Mouse (Mus musculus) myocyte (in vitro differentiated cells): ENCODE data around the gene Tha1. TPM values are rescaled to one million over a fixed set of nuclear protein-coding genes. Genes with fewer than 3 reads are reported as not detected.

Experiments
- H3K27me3 ChIP-seq: one replicate; pipeline ENCODE4 v1.6.1; 2011; ENCODE audit not compliant: control insufficient read depth, insufficient read depth, insufficient read length
- H3K36me3 ChIP-seq: one replicate; pipeline ENCODE4 v1.6.1; 2011; ENCODE audit not compliant: control insufficient read depth, insufficient read depth
- H3K4me2 ChIP-seq: one replicate; pipeline ENCODE4 v1.6.1; 2011; ENCODE audit warnings: low read depth, control low read depth
- H3K4me3 ChIP-seq: one replicate; pipeline ENCODE4 v1.5.1; 2011; ENCODE audit warnings: mild to moderate bottlenecking, control low read depth, moderate library complexity
- H3K79me2 ChIP-seq: one replicate; pipeline ENCODE4 v1.6.1; 2011; ENCODE audit not compliant: control insufficient read depth, insufficient read depth
- H3ac ChIP-seq: one replicate; pipeline ENCODE4 v1.6.1; 2011; ENCODE audit not compliant: control insufficient read depth, insufficient read length
- CEBPB ChIP-seq: IDR thresholded peaks from 2 replicates; pipeline ENCODE4 v1.6.1; 2011; ENCODE audit warnings: mild to moderate bottlenecking, moderate library complexity; ENCODE audit not compliant: poor library complexity, insufficient read depth, severe bottlenecking
- E2F4 ChIP-seq: IDR thresholded peaks from one replicate; pipeline ENCODE4 v1.6.1; 2011; ENCODE audit warnings: mild to moderate bottlenecking, control low read depth, moderate library complexity; ENCODE audit not compliant: insufficient read depth
- MAX ChIP-seq: IDR thresholded peaks from one replicate; pipeline ENCODE4 v1.6.1; 2011; ENCODE audit warnings: low read depth, mild to moderate bottlenecking, control low read depth
- MYOD1 ChIP-seq, 3 experiments: IDR thresholded peaks; one replicate each; pipeline ENCODE4 v1.6.1; 2011; ENCODE audit warnings: control low read depth in 2 of 3, low read depth in 2 of 3, mild to moderate bottlenecking in 2 of 3, moderate library complexity in 1 of 3; ENCODE audit not compliant: insufficient read length in 2 of 3, control insufficient read depth in 1 of 3
- MYOG ChIP-seq, 3 experiments: IDR thresholded peaks; one replicate each; pipeline ENCODE4 v1.6.1; 2011; ENCODE audit warnings: control low read depth in 2 of 3, low read depth in 2 of 3, mild to moderate bottlenecking in 2 of 3; ENCODE audit not compliant: insufficient read length in 2 of 3, control insufficient read depth in 1 of 3, insufficient read depth in 1 of 3
- POLR2A ChIP-seq: IDR thresholded peaks from one replicate; pipeline ENCODE4 v1.6.1; 2011; ENCODE audit warnings: low read depth, mild to moderate bottlenecking, control low read depth, moderate library complexity; ENCODE audit not compliant: insufficient read length
- POLR2AphosphoS2 ChIP-seq: IDR thresholded peaks from one replicate; pipeline ENCODE4 v1.6.1; 2011; ENCODE audit warnings: low read depth, control low read depth; ENCODE audit not compliant: insufficient read length
- REST ChIP-seq: IDR thresholded peaks from one replicate; pipeline ENCODE4 v1.6.1; 2011; ENCODE audit warnings: mild to moderate bottlenecking, control low read depth, moderate library complexity; ENCODE audit not compliant: insufficient read depth, insufficient read length
- SRF ChIP-seq: IDR thresholded peaks from one replicate; pipeline ENCODE4 v1.6.1; 2011; ENCODE audit warnings: low read depth; ENCODE audit not compliant: control insufficient read depth, insufficient read length
- TCF12 ChIP-seq: IDR thresholded peaks from one replicate; pipeline ENCODE4 v1.6.1; 2011; ENCODE audit warnings: mild to moderate bottlenecking, control low read depth; ENCODE audit not compliant: poor library complexity, insufficient read depth, severe bottlenecking
- TCF3 ChIP-seq: IDR thresholded peaks from one replicate; pipeline ENCODE4 v1.6.1; 2011; ENCODE audit warnings: low read depth, control low read depth; ENCODE audit not compliant: insufficient read length
- USF1 ChIP-seq: IDR thresholded peaks from one replicate; pipeline ENCODE4 v1.6.1; 2011; ENCODE audit warnings: low read depth, mild to moderate bottlenecking, control low read depth, moderate library complexity
- polyA plus RNA-seq: library from polyadenylated mRNA; unstranded; fragments of >200 nt; fragmentation: generic; extraction: Trizol; gene quantifications from one replicate; pipeline ENCODE4 v1.2.1, GENCODE M21; 2012; ENCODE audit warnings: missing spikeins

The Tha1 gene
- polyA plus RNA-seq, 1 experiment: 2.5 TPM

DNA sequence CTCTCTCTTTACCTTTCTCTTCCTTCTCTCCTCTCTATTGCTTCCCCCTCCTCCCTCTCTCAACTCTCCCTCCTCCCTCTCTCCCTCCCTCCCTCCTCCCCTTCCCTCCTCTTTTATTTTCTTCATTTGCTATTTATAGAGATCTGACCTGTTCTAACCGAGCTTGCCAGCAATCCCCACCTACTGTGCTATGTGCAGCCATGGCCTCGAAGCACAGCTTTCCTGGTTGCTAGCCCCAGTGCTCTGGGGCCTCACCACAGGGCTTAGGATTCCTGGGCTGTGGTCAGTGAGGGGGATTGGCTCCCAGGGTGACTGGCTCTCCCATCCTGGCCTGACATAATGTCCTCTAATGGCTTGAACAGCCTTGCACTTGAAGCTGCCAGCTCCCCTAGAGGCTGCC, 23.3 kb upstream of the Tha1 start:
- no peaks in the 10 kb centered on the region for H3K79me2 ChIP-seq
- no peaks in the 10 kb centered on the region for H3K27me3 ChIP-seq
- H3K4me2 ChIP-seq: no peak overlapping the region
- TF ChIP-seq USF1 (no peak), TCF12 (no peak), CEBPB (no peak), POLR2AphosphoS2 (no peak), TCF3 (no peak), E2F4 (no peak), SRF (no peak), MAX (no peak), MYOG (IDR thresholded peaks at IDR 0.05; ENCODE audit: control insufficient read depth in 1 of 3, insufficient read depth in 1 of 3, insufficient read length in 2 of 3, low read depth in 2 of 3) (no peak)
- no peak overlapping the region for H3ac ChIP-seq
- H3K4me3 ChIP-seq: no peak overlapping the region
- H3K36me3 ChIP-seq: no peaks in the 10 kb centered on the region

DNA sequence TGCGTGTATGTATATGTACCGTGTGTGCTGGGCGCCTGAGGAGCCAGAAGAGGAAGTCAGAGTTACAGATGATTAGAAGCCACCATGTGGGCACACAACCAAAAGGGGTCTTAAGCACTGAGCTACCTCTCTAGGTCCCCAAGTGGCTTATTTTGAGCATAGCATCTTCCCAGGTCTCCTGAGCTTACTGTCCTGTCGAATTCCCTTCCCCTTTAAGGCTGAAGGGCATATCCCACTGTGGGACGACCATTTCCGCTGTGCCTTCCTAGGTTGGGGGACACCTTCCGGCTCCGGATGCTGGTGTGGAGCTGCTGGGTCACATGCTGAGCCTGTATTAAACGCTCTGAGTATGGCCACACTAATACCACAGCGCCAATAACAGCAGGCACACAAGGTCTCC, 21.4 kb upstream of the Tha1 start:
- H3K27me3 ChIP-seq: no peaks in the 10 kb centered on the region
- H3K79me2 ChIP-seq: no peaks in the 10 kb centered on the region
- no peak overlapping the region for H3K4me3 ChIP-seq
- no peak for TF ChIP-seq USF1
- no peak for TF ChIP-seq TCF3
- TF ChIP-seq E2F4: no peak
- no peak for TF ChIP-seq POLR2AphosphoS2
- TF ChIP-seq MAX: no peak
- H3ac ChIP-seq: no peak overlapping the region
- no peaks in the 10 kb centered on the region for H3K36me3 ChIP-seq
- no peak overlapping the region for H3K4me2 ChIP-seq

DNA sequence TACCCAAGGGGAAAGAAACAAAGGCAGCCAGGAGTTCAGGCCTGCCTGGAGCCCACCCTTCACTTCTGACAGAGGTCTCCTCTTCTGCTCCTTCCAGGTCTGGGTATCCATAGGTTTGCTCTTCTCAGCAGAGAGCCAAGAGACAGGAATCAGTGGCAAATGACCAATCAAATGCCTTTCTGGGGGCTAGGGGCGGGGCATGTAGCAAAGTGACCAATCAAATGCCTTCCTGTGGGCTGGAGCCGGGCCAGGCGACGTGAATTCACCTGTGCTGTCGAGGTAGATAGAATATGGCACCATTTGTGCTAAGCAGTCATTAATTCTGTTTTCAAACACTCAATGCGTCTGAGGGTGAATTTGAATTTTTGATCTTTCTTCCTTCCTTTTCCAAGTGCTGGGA, 18.9 kb upstream of the Tha1 start:
- Histone ChIP-seq H3K4me3 (no peak overlapping the region), H3K79me2 (no peaks in the 10 kb centered on the region), H3K27me3 (no peaks in the 10 kb centered on the region), H3K4me2 (no peak overlapping the region), H3ac (no peak overlapping the region), H3K36me3 (no peaks in the 10 kb centered on the region)
- TF ChIP-seq TCF3 (no peak), POLR2AphosphoS2 (no peak), E2F4 (no peak), POLR2A (no peak), TCF12 (no peak), MYOG (IDR thresholded peaks at IDR 0.05; ENCODE audit: control insufficient read depth in 1 of 3, insufficient read depth in 1 of 3, insufficient read length in 2 of 3, low read depth in 2 of 3) (no peak), CEBPB (no peak), MAX (no peak), MYOD1 (IDR thresholded peaks at IDR 0.05; ENCODE audit: control insufficient read depth in 1 of 3, insufficient read length in 2 of 3, low read depth in 2 of 3) (no peak), USF1 (no peak), SRF (no peak), REST (no peak)

DNA sequence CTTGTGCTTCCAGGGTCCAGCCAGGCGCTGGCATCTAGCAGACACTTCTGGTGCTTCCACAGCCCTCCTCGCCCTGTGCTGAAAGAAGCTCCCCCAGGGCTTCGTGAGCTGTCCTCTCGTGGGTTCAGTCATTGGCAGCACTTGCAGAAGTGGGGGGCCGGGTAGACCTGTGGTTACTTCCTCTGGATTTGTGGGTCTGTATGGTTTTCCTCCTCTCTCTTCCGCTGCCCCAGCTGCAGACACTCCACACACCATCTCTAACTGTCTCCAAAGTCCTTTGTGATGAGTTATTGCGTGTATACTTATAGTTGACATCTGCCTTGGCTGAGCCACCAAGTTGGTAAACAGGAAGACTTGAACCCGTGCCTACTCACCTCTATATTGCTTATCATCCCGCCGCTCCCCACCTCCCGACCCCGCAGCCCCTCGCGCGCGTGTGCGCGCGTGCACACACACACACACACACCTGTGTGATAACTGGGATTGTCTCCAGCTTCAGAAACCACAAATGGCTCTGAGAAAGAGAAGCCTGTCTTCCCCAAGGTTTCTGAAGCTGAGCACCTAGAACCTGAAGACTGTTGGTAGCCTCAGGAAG, 18.4 kb upstream of the Tha1 start:
- no peak overlapping the region for H3K4me3 ChIP-seq
- H3K79me2 ChIP-seq: no peaks in the 10 kb centered on the region
- no peak for TF ChIP-seq TCF3
- no peak overlapping the region for H3ac ChIP-seq
- H3K27me3 ChIP-seq: no peaks in the 10 kb centered on the region
- no peaks in the 10 kb centered on the region for H3K36me3 ChIP-seq
- no peak overlapping the region for H3K4me2 ChIP-seq

DNA sequence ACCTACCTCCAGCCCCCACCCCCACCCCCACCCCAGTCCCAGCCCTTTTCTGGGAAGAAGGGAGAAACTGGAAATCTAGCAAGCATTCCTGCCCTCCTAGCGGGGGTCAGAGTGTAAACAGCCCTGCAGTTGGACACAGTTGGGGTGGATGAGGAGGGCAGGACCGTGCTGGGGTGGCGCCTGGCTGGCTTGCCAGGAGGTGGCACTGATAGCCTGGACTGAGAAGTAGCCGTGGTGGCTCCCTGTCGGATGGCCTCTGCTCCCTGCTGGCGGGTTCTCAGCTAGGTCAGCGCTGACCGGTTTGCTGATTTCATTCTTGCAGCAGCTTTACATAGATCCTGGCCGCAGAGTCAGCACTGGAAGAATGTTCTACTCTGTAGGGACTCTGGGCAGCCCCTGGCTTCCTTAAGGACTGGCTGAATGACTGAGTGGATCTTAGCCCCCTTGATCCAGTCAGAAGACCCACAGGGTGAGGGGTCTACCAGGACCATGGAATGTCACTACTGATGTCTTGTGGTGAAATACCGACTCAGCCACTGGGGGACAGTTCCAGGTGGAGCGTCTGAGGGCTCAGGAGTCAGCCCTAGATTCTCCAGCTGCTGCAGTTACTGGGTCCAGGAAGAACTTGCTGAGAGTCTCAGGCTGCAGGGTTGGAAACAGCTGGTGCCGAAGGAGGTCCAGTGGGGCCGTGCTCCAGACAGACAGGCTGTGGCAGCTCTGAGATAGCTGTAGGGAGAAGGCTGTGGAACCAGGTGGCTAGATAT, 17.4 kb upstream of the Tha1 start:
- H3ac ChIP-seq: no peak overlapping the region
- H3K79me2 ChIP-seq: no peaks in the 10 kb centered on the region
- H3K27me3 ChIP-seq: no peaks in the 10 kb centered on the region
- H3K36me3 ChIP-seq: no peaks in the 10 kb centered on the region
- TF ChIP-seq POLR2AphosphoS2 (no peak), MAX (no peak), E2F4 (no peak), MYOG (IDR thresholded peaks at IDR 0.05; ENCODE audit: control insufficient read depth in 1 of 3, insufficient read depth in 1 of 3, insufficient read length in 2 of 3, low read depth in 2 of 3) (peak in 1 of 3 experiments; percentile 38), POLR2A (no peak), REST (no peak), CEBPB (no peak), TCF12 (no peak), SRF (no peak), MYOD1 (IDR thresholded peaks at IDR 0.05; ENCODE audit: control insufficient read depth in 1 of 3, insufficient read length in 2 of 3, low read depth in 2 of 3) (peak in 1 of 3 experiments; percentile 0)
- H3K4me2 ChIP-seq: no peak overlapping the region
- no peak overlapping the region for H3K4me3 ChIP-seq
